Mouse (Mus musculus) lung, adult 2 months (tissue): ENCODE measurements around the gene Farp1.
A peak's percentile ranks its signal among the peaks of the same experiment; 100 is the strongest.

ENCODE experiments used
- CTCF ChIP-seq: fragments of 200-500 bp; IDR thresholded peaks from 2 replicates; pipeline ENCODE4 v1.5.1; 2011; ENCODE audit warnings: mild to moderate bottlenecking, low read length, control low read depth; ENCODE audit not compliant: insufficient read depth
- POLR2A ChIP-seq: fragments of 200-500 bp; IDR thresholded peaks from 2 replicates; pipeline ENCODE4 v1.6.1; 2011; ENCODE audit warnings: low read depth, mild to moderate bottlenecking, control low read depth, low read length, borderline replicate concordance; ENCODE audit errors: extremely low read depth

- TF ChIP-seq POLR2A: no peak
- TF ChIP-seq CTCF: peak; percentile 75
These were observed 224.8 kb downstream of the Farp1 start for GRCm38 (mm10) chr14:121259789-121260188.
